Mouse (Mus musculus): ENCODE results near the gene Dph7. TPM values are rescaled to one million over a fixed set of nuclear protein-coding genes. Genes with fewer than 3 reads are reported as not detected.
"Not testable (repeated sequence)": the region's sequence is repeated elsewhere in the genome, so short reads cannot be mapped to it uniquely, and the experiment has no call there.

The Dph7 gene
- total RNA-seq (2021), result 10 to 100 TPM in 1 of 2 experiments, 1 to 10 TPM in 1; 6.6 to 10.8 TPM
- long read RNA-seq, experiment 1, partial matches to known transcripts, result 0 of 5 reads
- long read RNA-seq, experiment 1, other reads (novel, unspliced or antisense), result 4 of 5 reads
- long read RNA-seq, experiment 2, transcript Dph7-201 (9 exons, 1,666 nt), result major isoform, 10 of 16 reads
- long read RNA-seq, experiment 2, partial matches to known transcripts, result 0 of 16 reads
- long read RNA-seq, experiment 2, other reads (novel, unspliced or antisense), result 5 of 16 reads

DNA sequence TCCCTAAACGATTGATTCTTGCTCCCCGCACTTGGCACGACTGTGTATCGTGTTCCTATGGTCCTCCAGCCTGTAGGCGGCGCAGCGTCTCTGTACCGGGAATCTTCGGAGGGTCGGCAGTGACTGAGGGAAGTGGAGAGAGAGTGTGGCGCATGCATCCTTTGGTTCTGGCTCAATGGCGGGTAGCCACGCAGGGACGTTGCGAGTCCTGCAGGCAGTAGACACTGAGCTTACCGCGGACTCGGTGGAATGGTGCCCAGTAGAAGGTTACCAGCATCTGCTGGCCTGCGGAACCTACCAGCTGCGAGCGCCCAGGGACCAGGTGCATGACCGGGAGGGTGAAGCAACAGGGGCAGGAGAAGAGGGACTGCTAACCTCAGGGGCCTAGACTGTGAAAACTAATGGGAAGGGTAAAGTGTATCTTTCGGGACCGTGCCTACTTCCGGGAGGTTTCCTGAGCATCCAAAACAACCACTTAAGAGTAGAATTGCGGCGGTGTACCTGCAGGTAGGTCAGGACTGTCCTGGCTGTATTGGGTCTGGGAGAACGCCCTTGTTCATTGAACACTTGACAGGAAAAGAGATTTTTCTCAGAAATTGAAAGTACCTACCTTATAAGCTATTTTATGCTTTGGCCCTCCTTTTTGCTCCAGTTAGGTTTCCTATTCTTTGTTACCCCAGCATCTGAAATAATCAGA is at the start of gene Dph7:
Gene Dph7 (plus strand): TSS at position 97 of the 697 bp plus-strand sequence.
- DNase-seq (ENCODE audit: low spot score in 2 of 2), result peak; percentile 77 to 83

DNA sequence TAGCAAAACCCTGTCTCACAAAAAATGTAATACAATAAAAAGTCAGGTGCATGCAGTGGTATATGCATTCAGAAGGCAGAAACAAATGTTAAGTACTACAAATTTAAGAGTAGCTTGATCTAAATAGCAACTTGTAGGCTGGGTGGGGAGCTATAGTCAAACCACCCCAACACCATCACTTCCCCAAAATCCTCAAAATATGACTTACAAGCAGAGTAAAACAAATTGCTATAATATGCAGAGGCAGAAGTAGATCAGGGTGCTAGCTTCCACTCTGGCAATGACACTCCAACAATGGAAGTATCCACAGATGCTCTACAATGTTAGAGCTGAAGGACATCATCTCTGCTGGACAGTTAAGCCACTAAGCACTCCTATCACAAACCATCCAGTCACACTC is 49.6 kb upstream of the Dph7 start:
- DNase-seq (ENCODE audit: low spot score in 2 of 2), result no peak

DNA sequence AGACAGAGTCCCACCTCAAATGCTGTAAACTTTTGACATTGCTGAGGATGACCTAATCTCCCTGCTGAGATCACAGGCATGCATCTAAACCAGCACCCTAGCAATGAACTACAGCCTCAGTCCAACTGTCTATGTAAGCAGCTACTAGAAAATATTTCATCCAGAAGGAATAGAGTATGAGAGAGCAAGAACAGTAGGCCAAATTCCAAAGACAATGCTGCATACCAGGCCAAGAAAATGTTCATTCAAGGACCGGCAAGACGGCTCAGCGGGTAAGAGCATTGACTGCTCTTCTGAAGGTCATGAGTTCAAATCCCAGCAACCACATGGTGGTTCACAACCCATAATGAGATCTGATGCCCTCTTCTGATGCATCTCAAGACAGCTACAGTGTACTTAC is 47.4 kb upstream of the Dph7 start:
- no peak for DNase-seq (ENCODE audit: low spot score in 2 of 2)

DNA sequence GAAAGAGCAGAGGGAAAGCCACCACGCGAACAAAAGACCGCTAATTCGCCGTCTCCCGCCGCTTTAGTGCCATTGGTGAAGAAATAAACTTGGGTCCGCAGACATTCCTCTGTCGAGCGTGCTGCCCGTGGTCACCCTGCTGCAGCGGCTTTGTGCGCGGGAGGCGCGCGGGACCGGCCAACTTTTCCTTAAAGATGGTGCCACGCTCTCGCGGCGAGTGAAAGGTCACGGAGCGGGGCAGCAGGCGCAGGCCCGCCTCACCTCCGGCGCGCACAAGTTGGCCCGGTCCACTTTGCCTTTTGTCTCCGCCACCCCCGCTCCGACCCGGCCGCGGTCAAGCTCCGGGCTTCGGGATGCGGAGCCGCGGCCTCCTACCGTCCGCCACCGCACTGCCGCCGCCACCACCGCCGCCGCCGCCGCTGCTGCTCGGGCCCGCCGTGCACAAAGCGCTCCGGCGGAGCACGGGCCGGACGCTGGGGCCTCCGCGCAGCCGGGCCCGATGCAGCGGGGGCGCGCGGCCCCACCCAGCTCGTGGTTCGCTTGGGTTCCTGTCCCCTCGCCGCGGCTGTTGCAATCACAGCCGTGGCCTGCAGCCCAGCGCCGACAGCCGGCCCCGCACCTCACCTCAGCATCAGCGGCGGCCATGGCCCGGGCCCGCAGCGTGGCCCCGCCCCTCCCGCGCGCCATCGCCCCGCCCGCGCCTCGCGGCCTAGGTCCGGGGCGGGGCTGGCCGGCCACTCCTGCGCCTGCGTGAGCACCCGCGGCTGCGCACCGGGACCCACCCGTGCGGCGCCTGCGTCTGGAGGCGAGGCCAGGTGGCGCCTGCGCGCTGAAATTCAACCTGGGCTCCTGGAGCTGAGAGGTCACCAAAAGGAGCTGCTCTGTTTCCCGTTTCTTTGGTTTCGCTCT is 43.0 kb upstream of the Dph7 start, which contains the start of gene Ehmt1:
Gene Ehmt1 (minus strand): TSS at position 685 of the 909 bp plus-strand sequence.
- peak; percentile 96 to 97 for DNase-seq (ENCODE audit: low spot score in 2 of 2)

DNA sequence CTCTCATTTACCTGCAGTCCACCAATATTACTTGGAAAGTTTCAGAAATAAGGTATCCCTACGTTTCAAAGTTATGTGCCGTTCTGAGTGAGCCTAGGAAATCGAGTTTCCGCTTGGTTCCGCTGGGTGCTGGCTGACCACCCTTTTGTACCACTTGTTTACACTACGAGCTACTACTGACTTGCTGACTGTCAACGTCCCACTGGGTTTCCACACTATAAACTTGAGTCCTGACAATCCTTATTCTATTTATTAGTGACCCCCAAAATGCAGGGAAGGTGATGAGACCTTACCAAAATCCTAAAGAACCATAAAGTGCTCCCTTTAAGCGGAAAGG is 42.4 kb upstream of the Dph7 start:
- no peak for DNase-seq (ENCODE audit: low spot score in 2 of 2)

DNA sequence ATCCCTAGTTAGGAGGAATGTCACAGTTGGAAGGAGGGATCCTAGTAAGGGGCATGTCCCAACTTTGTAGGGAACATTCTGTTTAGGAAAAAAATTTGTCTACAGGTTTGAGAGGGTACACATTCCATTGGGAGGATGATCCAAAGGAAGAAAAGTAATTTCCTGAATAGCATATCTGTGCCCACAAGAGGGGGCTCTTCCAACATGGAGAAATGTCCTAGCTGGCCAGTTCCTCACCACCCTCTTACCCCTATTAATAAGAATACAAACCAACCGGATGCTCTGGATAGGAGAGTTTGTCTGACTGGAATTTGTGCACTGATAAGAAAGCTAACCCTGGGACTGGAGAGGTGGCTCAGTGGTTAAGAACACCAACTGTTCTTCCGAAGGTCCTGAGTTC is 38.6 kb upstream of the Dph7 start:
- DNase-seq (ENCODE audit: low spot score in 2 of 2), result peak in 1 of 2 experiments; percentile 32

DNA sequence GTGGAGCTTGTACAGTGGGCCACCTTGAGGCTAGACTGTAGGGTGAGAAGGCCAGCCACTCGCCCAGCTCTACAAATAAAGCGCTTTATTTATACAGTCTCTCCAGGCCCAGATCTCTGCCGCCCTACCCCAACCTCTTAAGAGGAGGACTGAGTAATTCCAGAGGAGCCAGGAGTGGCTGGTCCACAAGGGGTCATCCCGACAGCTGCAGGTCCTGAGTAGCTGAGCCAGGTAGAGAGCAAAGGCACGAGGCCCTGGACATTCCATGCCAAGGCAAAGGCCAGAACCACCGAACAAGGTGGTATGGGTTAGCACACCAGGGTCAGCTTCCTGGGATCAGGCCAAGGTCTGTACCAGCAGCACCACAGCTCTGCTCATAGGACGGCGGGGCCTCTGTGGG is 36.9 kb upstream of the Dph7 start:
- DNase-seq (ENCODE audit: low spot score in 2 of 2), result no peak

DNA sequence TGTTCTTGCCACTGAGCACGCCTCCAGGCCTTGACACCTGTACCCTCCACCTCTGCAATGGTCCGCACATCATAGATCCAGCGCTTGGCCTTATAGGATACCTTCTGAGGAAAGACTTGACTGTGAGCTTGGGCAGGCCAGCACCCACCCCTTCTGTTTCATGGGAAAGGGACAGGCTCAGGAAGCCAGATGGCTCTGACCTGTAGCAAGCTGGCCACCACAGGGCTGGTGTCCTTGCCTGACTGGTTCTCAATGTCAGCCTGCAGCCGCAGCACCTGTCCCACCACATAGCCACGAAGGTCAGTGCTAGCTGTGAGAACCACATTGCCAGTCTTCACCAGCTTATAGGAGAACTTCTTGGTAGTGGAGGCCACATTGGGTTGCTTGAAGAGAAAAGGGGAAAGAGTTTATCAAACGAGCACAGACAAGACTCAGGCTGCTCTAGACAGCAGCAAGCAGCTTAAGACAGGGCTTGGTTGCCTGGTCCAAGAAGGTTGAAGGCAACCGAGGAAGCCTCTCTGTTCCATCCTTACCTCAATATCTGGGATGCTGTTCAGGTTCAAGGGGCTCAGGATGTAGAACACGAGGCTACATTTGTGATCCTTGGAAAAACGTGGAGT is 35.7 kb upstream of the Dph7 start:
- DNase-seq (ENCODE audit: low spot score in 2 of 2), result no peak

DNA sequence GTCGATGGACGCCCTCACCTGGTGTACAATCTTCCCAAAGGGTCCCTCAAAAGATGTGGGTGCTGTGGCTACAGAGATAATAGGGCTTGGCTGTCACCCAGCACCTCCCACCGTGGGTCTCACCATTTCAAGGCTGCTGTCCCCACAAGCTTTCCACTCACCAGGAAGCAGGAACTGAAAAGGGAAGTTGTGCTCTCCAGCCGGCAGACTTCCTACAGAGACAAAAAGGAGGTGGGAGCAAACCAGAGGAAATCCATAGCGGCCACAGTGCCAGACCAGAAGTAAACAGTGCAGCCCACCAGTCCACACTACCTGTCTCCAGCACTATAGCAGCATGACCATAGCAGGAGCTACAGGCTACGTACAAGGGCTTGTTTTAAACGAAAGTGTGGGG is 35.2 kb upstream of the Dph7 start:
- DNase-seq (ENCODE audit: low spot score in 2 of 2), result no peak

DNA sequence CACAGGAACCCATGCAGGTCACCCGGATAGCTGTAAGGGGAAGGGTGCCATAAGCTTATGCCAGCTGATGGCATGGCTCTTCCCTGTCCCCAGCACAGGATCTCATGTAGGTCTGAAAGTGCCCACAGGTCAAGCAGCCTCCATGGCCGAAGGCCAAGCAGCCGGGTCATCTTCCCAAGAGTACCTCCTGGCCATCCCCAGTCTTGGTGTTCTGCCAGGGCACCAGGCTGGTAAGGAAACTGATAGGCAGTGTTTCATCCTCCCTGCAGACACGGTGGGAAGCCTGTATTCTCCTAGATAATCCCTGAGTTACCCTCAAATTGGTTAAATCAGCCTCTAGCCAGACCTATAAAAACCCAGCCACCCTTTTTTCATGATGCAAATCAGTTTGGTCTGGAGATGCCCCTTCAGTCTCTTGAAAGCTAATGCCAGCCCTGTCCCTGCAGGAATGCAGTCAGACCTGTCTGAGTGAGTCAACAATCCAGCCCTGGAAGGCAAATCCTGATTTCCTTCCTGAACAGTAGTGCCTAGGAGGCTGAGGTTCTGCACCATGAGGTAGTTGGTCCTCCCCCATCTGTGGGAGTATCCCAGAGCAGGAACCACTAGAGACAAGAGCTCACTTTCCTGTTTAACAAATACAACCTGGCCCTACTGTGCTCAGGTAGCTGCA is 34.3 kb upstream of the Dph7 start:
- DNase-seq (ENCODE audit: low spot score in 2 of 2), result no peak

DNA sequence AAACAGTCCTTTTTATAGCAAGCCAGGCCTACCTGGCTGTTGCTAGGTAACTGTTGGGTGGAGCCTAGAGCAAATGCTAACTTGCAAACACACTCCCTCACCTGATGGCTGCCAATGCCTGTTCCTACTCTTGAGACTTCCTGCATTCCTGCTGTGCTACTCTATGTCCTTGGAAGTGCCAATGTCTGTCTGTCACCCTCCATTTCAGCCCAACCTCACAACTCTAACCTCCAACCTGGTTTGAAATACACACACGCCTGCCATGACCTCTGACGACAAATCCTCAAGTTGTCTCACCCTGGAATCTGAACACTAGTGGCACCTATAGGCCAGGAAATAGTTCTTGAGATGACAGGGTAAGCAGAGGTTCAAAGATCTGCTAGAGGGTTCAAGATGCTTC is 33.1 kb upstream of the Dph7 start:
- DNase-seq (ENCODE audit: low spot score in 2 of 2), result no peak

DNA sequence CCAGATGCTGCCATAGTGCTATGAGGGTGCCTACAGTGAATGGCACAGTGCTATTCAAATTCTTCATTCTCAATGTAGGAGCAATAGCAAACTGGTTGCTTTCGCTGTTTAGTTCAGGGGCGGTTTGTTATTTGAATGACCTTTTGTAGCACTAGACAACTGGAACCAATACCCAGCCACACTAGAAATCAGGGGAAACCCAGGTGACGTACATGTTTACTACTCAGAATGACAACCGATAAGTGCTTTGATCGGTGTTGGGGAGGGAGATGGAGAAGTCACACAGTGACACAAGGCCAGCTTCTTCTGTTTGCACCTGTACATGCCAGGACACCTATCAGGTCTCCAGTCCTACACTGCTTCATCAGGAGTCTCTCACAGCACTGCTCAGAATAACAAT is 32.6 kb upstream of the Dph7 start:
- DNase-seq (ENCODE audit: low spot score in 2 of 2), result no peak

DNA sequence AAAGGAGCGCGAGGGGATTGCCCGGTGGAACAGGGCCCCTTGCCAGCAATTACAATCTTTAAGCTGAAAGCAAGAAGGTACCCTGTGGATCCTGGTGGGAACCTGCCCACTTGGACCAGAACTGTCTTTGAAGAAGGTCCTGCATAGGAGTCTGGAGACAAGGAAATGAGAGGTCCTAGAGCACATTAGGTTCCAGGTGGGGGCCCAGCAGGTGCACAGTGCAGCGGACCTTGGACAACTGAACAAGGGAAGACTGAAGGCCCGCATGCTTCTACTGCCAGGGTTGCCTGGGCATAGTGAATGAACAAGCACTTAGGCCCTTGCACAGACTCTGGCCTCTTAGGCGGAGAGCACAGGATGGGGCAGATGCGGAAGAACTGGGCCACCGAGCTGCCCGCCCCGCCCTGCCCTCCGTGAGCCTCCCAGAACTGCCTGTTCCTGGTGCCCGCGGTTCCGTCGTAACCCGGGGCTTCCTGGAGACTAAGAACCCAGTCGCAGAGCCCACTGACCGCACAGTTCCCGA is 27.7 kb upstream of the Dph7 start:
- peak in 1 of 2 experiments; percentile 12 for DNase-seq (ENCODE audit: low spot score in 2 of 2)

DNA sequence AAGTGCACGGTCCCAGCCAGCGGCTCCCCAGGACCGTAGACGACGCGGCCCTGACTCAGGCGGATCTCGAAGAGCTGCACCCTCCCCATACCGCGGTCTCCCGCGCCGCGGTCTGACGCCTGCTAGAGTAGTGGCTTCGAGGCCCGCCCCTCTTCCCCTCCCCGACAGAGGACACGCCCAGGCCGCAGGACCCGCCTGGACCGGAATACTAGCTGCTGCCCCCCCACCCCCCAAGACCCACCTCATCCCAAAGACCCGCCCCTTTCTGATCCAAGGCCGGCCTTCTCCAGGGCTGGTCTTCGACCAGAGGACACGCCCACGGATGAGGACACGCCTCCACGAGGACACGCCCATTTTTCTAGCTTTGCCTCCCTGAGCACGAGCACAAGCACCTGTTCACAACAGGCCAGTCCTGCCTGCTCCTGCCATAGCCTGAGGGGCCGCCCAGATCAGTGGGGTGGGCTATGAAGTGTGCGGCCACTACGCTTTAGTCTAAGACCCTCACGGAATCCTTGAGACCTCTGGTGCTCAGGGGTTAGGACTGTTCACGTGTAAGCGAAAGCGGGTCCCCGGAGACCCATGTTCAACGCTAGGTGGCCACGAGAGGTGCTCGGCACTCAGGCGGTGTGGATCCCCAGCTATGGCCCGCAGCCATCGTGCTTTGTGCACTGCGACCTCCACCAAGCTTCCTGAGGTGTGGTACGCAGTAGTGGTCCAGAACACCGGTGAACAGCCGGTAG is 27.0 kb upstream of the Dph7 start, which contains the start of gene Arrdc1:
Gene Arrdc1 (minus strand): TSS at position 196 of the 740 bp plus-strand sequence.
- peak; percentile 85 to 90 for DNase-seq (ENCODE audit: low spot score in 2 of 2)

DNA sequence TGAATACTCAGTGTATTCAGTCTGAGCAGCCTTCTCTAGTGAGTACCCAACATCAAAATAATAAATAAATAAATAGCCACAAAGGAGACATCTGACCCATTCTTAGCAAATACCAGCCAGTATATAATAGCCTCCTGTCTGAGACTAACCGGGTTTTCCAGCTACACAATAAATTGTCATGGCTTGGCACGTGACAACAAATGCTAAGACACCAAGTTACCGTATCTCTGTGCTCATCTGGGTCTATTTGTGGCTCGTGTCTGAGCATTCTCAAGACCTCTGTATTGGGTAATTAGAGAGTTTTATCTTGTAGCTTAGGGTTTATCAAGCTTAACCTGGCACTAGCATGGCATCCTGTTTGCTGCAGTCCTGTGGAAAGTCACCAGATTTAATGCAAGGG is 20.1 kb upstream of the Dph7 start:
- DNase-seq (ENCODE audit: low spot score in 2 of 2), result no peak

DNA sequence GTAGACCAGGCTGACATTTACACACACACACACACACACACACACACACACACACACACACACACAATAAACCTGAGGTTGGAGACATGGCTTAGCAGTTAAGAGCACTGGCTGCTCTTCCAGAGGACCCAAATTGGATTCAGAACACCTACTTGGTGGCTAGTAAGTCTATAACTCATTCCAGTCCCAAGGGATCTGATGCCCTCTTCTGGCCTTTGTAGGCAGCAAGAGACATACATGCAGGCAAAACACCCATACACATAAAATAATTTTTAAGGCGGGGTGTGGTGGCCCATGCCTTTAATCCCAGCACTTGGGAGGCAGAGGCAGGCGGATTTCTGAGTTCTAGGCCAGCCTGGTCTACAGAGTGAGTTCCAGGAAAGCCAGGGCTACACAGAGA is 17.9 kb upstream of the Dph7 start:
- not testable (repeated sequence) for DNase-seq (ENCODE audit: low spot score in 2 of 2)

DNA sequence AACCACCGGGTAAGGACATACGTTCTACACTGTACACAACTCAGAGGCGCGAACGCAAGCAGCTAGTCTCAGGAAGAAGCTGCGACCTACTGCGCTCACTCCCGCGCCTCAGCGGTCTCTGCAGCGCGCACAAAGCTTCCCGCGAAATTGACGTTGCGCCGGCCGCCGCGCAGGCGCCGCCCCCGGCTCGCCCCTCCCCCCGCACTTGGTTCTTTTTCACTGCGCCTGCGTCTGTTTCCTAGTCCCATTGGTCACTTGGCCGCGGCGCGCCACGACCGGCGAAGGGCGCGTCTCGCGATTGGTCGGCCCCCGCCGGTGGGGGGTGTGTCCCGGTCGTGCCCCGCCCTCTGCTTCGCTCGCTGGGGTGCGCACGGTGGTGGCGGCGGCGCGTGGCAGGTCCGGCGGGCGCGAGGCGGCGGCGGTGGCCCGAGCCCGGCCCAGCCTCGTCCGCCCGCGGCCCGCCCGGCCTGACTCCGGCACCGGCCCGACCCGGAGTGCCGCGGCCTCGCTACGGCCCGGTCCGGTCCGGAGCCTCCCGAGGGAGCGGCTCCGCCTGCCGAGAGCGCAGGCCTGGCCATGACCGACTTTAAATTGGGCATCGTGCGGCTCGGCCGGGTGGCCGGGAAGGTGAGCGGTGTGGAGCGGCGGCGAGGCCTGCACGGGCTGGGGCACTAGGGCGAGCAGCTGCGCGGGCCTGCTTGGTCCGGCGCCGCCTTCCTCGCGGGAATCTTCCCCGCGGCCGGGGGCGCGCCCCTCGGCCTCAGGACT is 12.6 kb upstream of the Dph7 start, which contains the start of gene Zmynd19:
Gene Zmynd19 (plus strand): TSS at position 372 of the 768 bp plus-strand sequence.
- DNase-seq (ENCODE audit: low spot score in 2 of 2), result peak; percentile 98

DNA sequence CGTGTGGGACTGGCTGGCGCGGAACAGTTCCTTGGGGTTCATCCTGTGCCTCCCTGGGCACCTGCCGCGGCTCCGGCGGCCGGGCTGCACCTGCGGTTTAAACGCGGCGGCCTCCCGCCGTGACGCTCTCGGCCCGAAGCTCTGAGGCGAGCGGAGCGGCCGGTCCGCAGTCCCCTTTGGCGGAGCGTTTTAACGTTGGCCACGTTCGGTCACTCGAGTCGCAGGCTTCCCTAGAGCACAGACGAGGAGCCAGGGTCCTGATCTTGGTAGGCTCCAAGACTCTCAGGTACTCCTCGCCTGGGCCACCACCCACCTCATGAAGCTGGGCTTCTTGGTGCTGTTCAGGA is 12.0 kb upstream of the Dph7 start:
- DNase-seq (ENCODE audit: low spot score in 2 of 2), result peak in 1 of 2 experiments; percentile 37

DNA sequence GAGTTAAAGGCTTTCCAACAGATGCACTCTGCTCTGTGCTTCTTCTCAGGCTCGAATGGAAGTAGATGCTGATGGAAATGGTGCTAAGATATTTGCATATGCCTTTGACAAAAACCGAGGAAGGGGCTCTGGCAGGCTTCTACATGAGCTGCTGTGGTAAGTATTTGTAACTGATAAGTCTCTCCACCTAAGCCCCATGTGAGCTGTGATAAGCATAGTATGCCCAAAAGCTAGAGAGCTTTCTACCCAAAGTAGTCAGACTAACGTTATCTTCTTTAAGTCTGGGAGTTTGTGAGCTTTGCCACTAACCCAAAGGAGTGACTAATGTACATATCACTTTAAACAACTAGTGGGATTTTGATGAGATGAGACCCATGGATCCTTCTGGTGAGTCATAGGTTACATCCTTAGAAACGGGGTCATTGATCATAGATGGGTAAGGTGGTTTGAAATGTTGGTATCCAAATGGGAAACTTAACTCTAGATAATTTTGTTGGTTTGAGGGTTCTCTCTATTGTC is 9.6 kb upstream of the Dph7 start:
- no peak for DNase-seq (ENCODE audit: low spot score in 2 of 2)

All from adrenal gland, adult 18-20 months (tissue).